Mouse (Mus musculus) forebrain, postnatal 0 days (tissue): ENCODE data around the gene Pmel. TPM values are rescaled to one million over a fixed set of nuclear protein-coding genes. Genes with fewer than 3 reads are reported as not detected.
A peak's percentile ranks its signal among the peaks of the same experiment; 100 is the strongest.

Experiments
- ATAC-seq: fragments of 200-750 bp; cut with Nextera tagmentation; 2 replicates; pipeline ENCODE4 v1.8.0; 2017; ENCODE audit warnings: mild to moderate bottlenecking, moderate library complexity
- DNase-seq: peaks from one replicate; pipeline ENCODE4 v3.0.0-alpha.2; 2015
- H3K27ac ChIP-seq: fragments of 300-500 bp; sonication (generic); 2 replicates; pipeline ENCODE4 v1.5.1; 2014; ENCODE audit warnings: low read depth, mild to moderate bottlenecking, antibody characterized with exemption, low read length, moderate library complexity, mixed read lengths
- H3K27me3 ChIP-seq: fragments of 300-500 bp; sonication (generic); 2 replicates; pipeline ENCODE4 v1.6.1; 2014; ENCODE audit warnings: mild to moderate bottlenecking, low read length, mixed read lengths; ENCODE audit not compliant: insufficient read depth
- H3K36me3 ChIP-seq: fragments of 300-500 bp; sonication (generic); 2 replicates; pipeline ENCODE4 v1.6.1; 2014; ENCODE audit warnings: mild to moderate bottlenecking, moderate library complexity; ENCODE audit not compliant: insufficient read depth
- H3K4me1 ChIP-seq: fragments of 300-500 bp; sonication (generic); 2 replicates; pipeline ENCODE4 v1.6.1; 2014; ENCODE audit warnings: antibody characterized with exemption; ENCODE audit not compliant: insufficient read depth
- H3K4me2 ChIP-seq: fragments of 300-500 bp; sonication (generic); 2 replicates; pipeline ENCODE4 v1.6.1; 2014; ENCODE audit warnings: low read depth, mild to moderate bottlenecking, moderate library complexity
- H3K4me3 ChIP-seq: fragments of 300-500 bp; sonication (generic); 2 replicates; pipeline ENCODE4 v1.5.1; 2014; ENCODE audit warnings: low read depth, low read length, mixed read lengths
- H3K9ac ChIP-seq: fragments of 300-500 bp; sonication (generic); 2 replicates; pipeline ENCODE4 v1.6.1; 2014; ENCODE audit warnings: mild to moderate bottlenecking
- H3K9me3 ChIP-seq: fragments of 300-500 bp; sonication (generic); 2 replicates; pipeline ENCODE4 v1.6.1; 2016; ENCODE audit warnings: low read length
- CTCF ChIP-seq: sonication (generic); IDR thresholded peaks from 2 replicates; pipeline ENCODE4 v1.5.1; 2016; ENCODE audit warnings: antibody characterized with exemption, control low read depth, low read depth
- WGBS: fragments of 180-500 bp; shearing (Covaris S2); extraction: QIAGEN DNeasy Blood & Tissue Kit; methylation state at CpG from one replicate; pipeline ENCODE4 v1.1.7; 2014; 5-methylcytosine and 5-hydroxymethylcytosine counted together
- polyA plus RNA-seq: library from polyadenylated mRNA; unstranded; fragments of >200 nt; fragmentation: Nextera tagmentation; extraction: Ambion mirVana; gene quantifications from 2 replicates; pipeline ENCODE4 v1.2.1, GENCODE M21; 2015
- total RNA-seq: library from RNA; depleted of rRNA; stranded (reverse); fragments of >200 nt; gene quantifications from 2 replicates; pipeline ENCODE4 v1.2.3, GENCODE M21; 2014

Pmel gene
- total and polyA plus RNA-seq, 2 experiments from 2014 or later: 0.67 to 1.2 TPM

DNA sequence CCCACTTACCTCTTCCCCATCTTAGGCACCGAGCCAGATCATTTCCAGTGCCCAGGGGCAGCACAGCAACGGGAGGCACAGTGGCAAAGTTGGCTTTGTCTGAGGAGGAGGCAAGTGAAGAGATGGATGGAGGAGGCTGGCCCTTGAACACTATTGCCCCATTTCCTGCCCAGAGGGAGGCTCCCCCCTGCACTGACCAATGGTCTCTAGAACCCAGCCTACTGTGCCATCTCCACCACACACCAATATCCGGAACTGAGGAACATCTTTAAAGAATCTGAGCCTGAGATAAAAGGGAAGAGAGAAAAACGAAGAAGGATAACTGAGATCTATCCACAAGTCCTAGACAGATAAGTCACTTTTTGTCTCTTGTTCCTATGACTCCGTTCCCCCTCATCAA lies 24.1 kb downstream of the Pmel start:
- Histone ChIP-seq H3K4me2 (no peak overlapping the region), H3K27ac (no peak overlapping the region), H3K9ac (no peak overlapping the region), H3K4me3 (no peak overlapping the region), H3K4me1 (no peaks in the 10 kb centered on the region), H3K9me3 (no peaks in the 10 kb centered on the region), H3K27me3 (no peaks in the 10 kb centered on the region), H3K36me3 (no peaks in the 10 kb centered on the region)
- WGBS: 74% methylated on average over 5 of the region's 5 CpGs
- ATAC-seq (no peak), DNase-seq (no peak)
- no peak for TF ChIP-seq CTCF

DNA sequence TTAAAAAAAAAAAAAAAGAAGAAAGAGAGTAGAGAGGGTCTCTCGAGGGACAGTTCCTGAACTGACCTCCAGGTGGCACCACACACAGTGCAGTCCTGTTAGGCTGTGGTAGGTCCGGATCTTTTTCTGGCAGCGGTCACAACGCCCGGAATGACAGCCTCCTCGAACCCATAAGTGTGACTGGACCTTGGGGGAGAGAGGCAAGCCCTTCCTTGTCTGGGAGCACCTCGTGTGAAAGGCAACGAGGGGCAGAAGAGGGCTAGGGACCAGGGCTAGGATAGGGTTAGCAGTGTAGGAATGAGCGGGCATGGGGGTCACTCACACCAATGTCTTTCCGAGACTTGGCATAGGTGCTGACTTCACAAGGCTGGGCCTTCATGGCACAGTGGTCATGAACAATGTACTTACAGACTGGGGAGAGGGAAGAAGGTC lies 27.0 kb downstream of the Pmel start:
- DNase-seq (peak; percentile 60), ATAC-seq (peak; percentile 56; the same call in 1 of the 2 replicates)
- Histone ChIP-seq H3K27me3 (no peaks in the 10 kb centered on the region), H3K9ac (no peak overlapping the region), H3K4me1 (no peaks in the 10 kb centered on the region), H3K27ac (no peak overlapping the region), H3K4me2 (no peak overlapping the region), H3K36me3 (no peaks in the 10 kb centered on the region), H3K4me3 (no peak overlapping the region), H3K9me3 (no peaks in the 10 kb centered on the region)
- TF ChIP-seq CTCF: peak; percentile 75
- 19% methylated on average over 10 of the region's 10 CpGs for WGBS

DNA sequence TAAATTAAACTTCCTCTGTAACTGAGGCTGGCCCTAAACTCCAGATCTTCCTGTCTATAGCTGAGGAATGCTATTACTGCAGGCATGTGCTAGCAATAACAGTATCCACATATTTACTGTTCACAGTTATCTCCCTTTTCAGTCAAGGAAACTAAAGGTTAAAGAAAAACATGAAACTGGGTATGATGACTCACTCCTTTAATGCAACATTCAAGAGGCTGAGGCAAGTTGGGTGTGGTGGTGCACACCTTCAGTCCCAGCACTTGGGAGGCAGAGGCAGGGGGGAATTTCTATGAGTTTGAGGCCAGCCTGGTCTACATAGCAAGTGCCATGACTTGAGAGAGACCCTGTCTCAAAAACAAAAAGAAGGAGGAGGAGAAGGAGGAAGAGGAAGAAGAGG lies 28.0 kb downstream of the Pmel start:
- Histone ChIP-seq H3K9ac (no peak overlapping the region), H3K4me1 (no peaks in the 10 kb centered on the region), H3K27ac (no peak overlapping the region), H3K4me2 (no peak overlapping the region), H3K9me3 (no peaks in the 10 kb centered on the region), H3K36me3 (no peaks in the 10 kb centered on the region), H3K4me3 (no peak overlapping the region), H3K27me3 (no peaks in the 10 kb centered on the region)
- TF ChIP-seq CTCF: no peak
- ATAC-seq (no peak), DNase-seq (no peak)

DNA sequence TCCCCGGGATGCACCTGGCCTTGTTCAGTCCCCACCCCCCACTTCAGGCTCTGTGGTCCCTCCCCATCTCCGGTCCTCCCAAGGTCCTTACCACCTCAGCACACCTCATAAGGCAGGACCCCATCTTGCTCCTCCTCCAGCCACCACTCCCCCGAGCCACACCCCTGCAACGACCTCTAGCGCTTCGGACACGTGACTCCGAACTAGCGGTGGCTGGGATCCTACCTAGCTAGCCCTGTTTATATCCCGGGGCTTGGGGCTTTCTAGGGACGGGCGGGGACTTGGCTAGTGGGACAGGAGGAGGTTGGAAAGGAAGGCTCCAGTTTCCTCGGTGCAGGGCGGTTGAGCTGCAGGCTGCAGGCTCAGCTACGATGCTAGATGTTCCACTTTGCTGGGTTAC lies 33.4 kb downstream of the Pmel start:
- no peak for DNase-seq
- Histone ChIP-seq H3K27ac (no peak overlapping the region), H3K4me2 (0 out of 2 replicates have a peak overlapping the region, but pooled peaks have one; percentile 14), H3K4me3 (no peak overlapping the region), H3K4me1 (no peaks in the 10 kb centered on the region), H3K36me3 (no peaks in the 10 kb centered on the region), H3K27me3 (0 out of 2 replicates have a peak, but pooled peaks cover 4% of the 10 kb centered on the region), H3K9me3 (no peaks in the 10 kb centered on the region), H3K9ac (no peak overlapping the region)
- 5% methylated on average over 15 of the region's 15 CpGs for WGBS
- ATAC-seq: no peak
- no peak for TF ChIP-seq CTCF

DNA sequence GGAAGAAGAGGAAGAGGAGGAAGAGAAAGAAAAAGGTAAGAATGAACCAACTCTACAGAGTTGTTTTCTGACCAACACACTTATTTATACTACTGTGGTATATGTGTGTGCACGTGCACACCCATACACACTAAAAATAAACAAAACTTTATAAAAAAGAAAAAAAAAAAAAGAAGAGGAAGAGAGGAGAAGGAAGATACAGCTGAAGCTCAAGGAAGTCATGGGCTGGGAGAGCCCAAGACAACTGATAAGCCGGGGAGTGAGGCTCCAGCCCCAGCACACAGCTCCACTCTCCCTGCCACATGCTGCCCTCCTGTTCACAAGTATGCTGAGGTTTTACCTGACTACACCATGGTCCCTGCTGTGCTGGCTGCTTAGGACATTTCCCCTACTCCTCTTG lies 36.3 kb downstream of the Pmel start:
- Histone ChIP-seq H3K36me3 (no peaks in the 10 kb centered on the region), H3K27ac (no peak overlapping the region), H3K9me3 (no peaks in the 10 kb centered on the region), H3K9ac (no peak overlapping the region), H3K4me2 (no peak overlapping the region), H3K4me3 (no peak overlapping the region), H3K4me1 (peaks cover 8% of the 10 kb centered on the region; the same call in 1 of the 2 replicates), H3K27me3 (peaks cover 15% of the 10 kb centered on the region; the same call in 1 of the 2 replicates)
- 86% methylated on average over 2 of the region's 2 CpGs for WGBS
- ATAC-seq: no peak
- no peak for DNase-seq
- no peak for TF ChIP-seq CTCF

DNA sequence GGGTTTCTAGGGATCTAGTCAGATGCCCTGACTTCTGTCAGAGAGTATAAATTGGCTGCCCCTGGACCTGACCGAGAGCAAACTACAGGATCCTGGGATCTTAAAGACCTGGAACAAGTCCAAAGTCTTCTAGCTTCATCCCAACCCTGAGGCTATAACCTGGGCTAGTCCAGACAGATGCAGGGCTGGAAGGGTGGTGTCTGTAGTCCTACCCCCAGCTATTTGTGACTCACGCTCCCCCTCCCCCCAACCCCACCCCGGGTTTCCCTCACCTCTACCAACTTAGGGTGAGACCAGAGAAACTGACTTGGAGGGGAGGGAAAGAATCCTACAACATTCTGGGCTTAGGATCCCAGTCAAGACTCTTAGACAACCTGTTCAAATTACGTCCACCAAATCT lies 38.6 kb downstream of the Pmel start:
- Histone ChIP-seq H3K27me3 (peaks cover 15% of the 10 kb centered on the region; the same call in 1 of the 2 replicates), H3K36me3 (no peaks in the 10 kb centered on the region), H3K9me3 (no peaks in the 10 kb centered on the region), H3K4me3 (no peak overlapping the region), H3K9ac (no peak overlapping the region), H3K4me1 (peaks cover 12% of the 10 kb centered on the region), H3K4me2 (peak overlapping the region; percentile 97; the same call in 1 of the 2 replicates), H3K27ac (no peak overlapping the region)
- DNase-seq: no peak
- TF ChIP-seq CTCF: no peak
- WGBS: 38% methylated on average over 4 of the region's 4 CpGs
- ATAC-seq: no peak

DNA sequence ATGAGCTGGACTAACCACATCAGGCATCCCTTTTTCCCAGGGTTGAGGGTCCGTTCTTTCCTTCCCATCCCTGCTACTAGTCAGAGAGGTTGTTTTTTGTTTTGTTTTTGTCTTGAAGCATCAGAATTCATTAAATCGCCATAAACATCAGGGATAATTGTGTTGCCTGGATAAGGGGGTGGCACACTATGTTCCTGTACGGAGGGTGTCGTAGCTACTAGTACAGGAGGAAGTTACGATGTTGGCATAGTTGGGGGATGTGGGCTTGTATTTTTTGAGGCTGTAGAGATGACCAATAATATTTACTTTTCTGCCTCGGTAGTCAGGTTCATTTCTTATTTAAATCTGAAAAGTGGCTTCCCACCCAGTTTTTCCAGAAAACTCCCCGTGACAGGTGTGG lies 39.2 kb downstream of the Pmel start:
- ATAC-seq: no peak
- Histone ChIP-seq H3K27ac (no peak overlapping the region), H3K4me1 (peaks cover 12% of the 10 kb centered on the region), H3K4me3 (peak overlapping the region; percentile 54), H3K9me3 (no peaks in the 10 kb centered on the region), H3K4me2 (peak overlapping the region; percentile 97), H3K36me3 (no peaks in the 10 kb centered on the region), H3K27me3 (peaks cover 15% of the 10 kb centered on the region; the same call in 1 of the 2 replicates), H3K9ac (peak overlapping the region; percentile 60)
- WGBS: 9% methylated on average over 7 of the region's 7 CpGs
- DNase-seq: no peak
- no peak for TF ChIP-seq CTCF
